Mouse (Mus musculus) cortical plate, adult 2 months (tissue): ENCODE measurements around the gene Cst9. TPM values are rescaled to one million over a fixed set of nuclear protein-coding genes. Genes with fewer than 3 reads are reported as not detected.

Source experiments
- H3K27ac ChIP-seq: fragments of 200-500 bp; 2 replicates; pipeline ENCODE4 v1.5.1; 2012; ENCODE audit warnings: low read length, control low read depth, inconsistent platforms; ENCODE audit not compliant: insufficient read depth
- H3K4me1 ChIP-seq: fragments of 200-500 bp; 2 replicates; pipeline ENCODE4 v1.6.1; 2011; ENCODE audit warnings: low read length; ENCODE audit not compliant: control insufficient read depth, insufficient read depth
- H3K4me3 ChIP-seq: fragments of 200-500 bp; 2 replicates; pipeline ENCODE4 v1.5.1; 2011; ENCODE audit warnings: mild to moderate bottlenecking, low read length, control low read depth; ENCODE audit not compliant: insufficient read depth
- CTCF ChIP-seq: fragments of 200-500 bp; IDR thresholded peaks from 2 replicates; pipeline ENCODE4 v1.5.1; 2011; ENCODE audit warnings: mild to moderate bottlenecking, control low read depth, low read length; ENCODE audit not compliant: insufficient read depth; ENCODE audit errors: extremely low read depth
- POLR2A ChIP-seq: fragments of 200-500 bp; IDR thresholded peaks from 2 replicates; pipeline ENCODE4 v1.6.1; 2011; ENCODE audit warnings: mild to moderate bottlenecking, low read length, control low read depth; ENCODE audit not compliant: insufficient read depth; ENCODE audit errors: extremely low read depth
- polyA plus RNA-seq: library from polyadenylated mRNA; depleted of rRNA; stranded (reverse); fragments of >200 nt; gene quantifications from 2 replicates; pipeline ENCODE4 v1.2.3, GENCODE M21; 2012; rRNA removed

Cst9 gene
- polyA plus RNA-seq, 1 experiment: not detected

GRCm38 (mm10) chr2:148874224-148874616 is 39.3 kb downstream of the Cst9 start:
- H3K4me3 ChIP-seq: peak overlapping the region; percentile 89
- TF ChIP-seq CTCF (no peak), POLR2A (no peak)
- peaks cover 1% of the 10 kb centered on the region; the same call in 1 of the 2 replicates for H3K4me1 ChIP-seq
- peak overlapping the region; percentile 91 for H3K27ac ChIP-seq

GRCm38 (mm10) chr2:148874617-148875334 is 39.8 kb downstream of the Cst9 start:
- TF ChIP-seq CTCF (no peak), POLR2A (no peak)
- Histone ChIP-seq H3K4me1 (peaks cover 1% of the 10 kb centered on the region; the same call in 1 of the 2 replicates), H3K4me3 (peak overlapping the region; percentile 89), H3K27ac (peak overlapping the region; percentile 91)

- peak within 1 kb of the TSS; percentile 91 for H3K27ac ChIP-seq
- H3K4me1 ChIP-seq: peaks cover 1% of the 10 kb centered on the region; the same call in 1 of the 2 replicates
- H3K4me3 ChIP-seq: peak within 1 kb of the TSS; percentile 89
- peak; percentile 93 for TF ChIP-seq POLR2A
- no peak for TF ChIP-seq CTCF
These were observed 40.4 kb downstream of the Cst9 start, which contains the start of gene Cst3 for GRCm38 (mm10) chr2:148875335-148875811. Gene Cst3 (minus strand): TSS chr2:148875692.

GRCm38 (mm10) chr2:148877016-148877770 is 42.2 kb downstream of the Cst9 start:
- TF ChIP-seq CTCF: no peak
- no peak for TF ChIP-seq POLR2A
- Histone ChIP-seq H3K27ac (peak overlapping the region; percentile 51; the same call in 1 of the 2 replicates), H3K4me3 (no peak overlapping the region), H3K4me1 (peaks cover 1% of the 10 kb centered on the region; the same call in 1 of the 2 replicates)

GRCm38 (mm10) chr2:148878641-148879130 is 43.7 kb downstream of the Cst9 start:
- Histone ChIP-seq H3K27ac (peak overlapping the region; percentile 82), H3K4me3 (no peak overlapping the region), H3K4me1 (no peaks in the 10 kb centered on the region; the same call in 1 of the 2 replicates)
- TF ChIP-seq POLR2A (no peak), CTCF (no peak)

GRCm38 (mm10) chr2:148879199-148879598 is 44.3 kb downstream of the Cst9 start:
- H3K27ac ChIP-seq: peak overlapping the region; percentile 93
- H3K4me1 ChIP-seq: no peaks in the 10 kb centered on the region; the same call in 1 of the 2 replicates
- H3K4me3 ChIP-seq: no peak overlapping the region
- TF ChIP-seq POLR2A: no peak
- TF ChIP-seq CTCF: no peak

GRCm38 (mm10) chr2:148884738-148885137 is 49.8 kb downstream of the Cst9 start:
- Histone ChIP-seq H3K4me1 (no peaks in the 10 kb centered on the region), H3K27ac (no peak overlapping the region), H3K4me3 (no peak overlapping the region)
- TF ChIP-seq CTCF: no peak
- no peak for TF ChIP-seq POLR2A

Other genes with a start within 250 kb of the Cst9 start
- 22.1 and 22.9 TPM in 2 replicates for gene Nxt1, start 162.5 kb upstream of the Cst9 start, polyA plus RNA-seq
- 17.5 and 17.6 TPM in 2 replicates for gene Gzf1, start 154.1 kb upstream of the Cst9 start, polyA plus RNA-seq
- gene Napb, start 102.7 kb upstream of the Cst9 start, polyA plus RNA-seq: 219 and 222 TPM in 2 replicates
- gene Cstl1, start 84.8 kb upstream of the Cst9 start, polyA plus RNA-seq: 0.40 and 0.70 TPM in 2 replicates
- not detected in 2 replicates for gene Cst11, start 63.6 kb upstream of the Cst9 start, polyA plus RNA-seq
- gene 8030411F24Rik, start 53.1 kb upstream of the Cst9 start, polyA plus RNA-seq: not detected in 2 replicates
- not detected in 2 replicates for gene Cst12, start 45.8 kb upstream of the Cst9 start, polyA plus RNA-seq
- gene Cst8, start 36.4 kb upstream of the Cst9 start, polyA plus RNA-seq: not detected in 2 replicates
- gene Cst13, start 15.1 kb upstream of the Cst9 start, polyA plus RNA-seq: not detected in 2 replicates
- gene 9230104L09Rik, start 29.9 kb downstream of the Cst9 start, polyA plus RNA-seq: not detected in 2 replicates
- gene Cst3, start 40.5 kb downstream of the Cst9 start, polyA plus RNA-seq: 4,891 and 5,493 TPM in 2 replicates
- gene Gm1330, start 168.1 kb downstream of the Cst9 start, polyA plus RNA-seq: not detected in 2 replicates
- gene Gm10750, start 182.1 kb downstream of the Cst9 start, polyA plus RNA-seq: not detected in 2 replicates